Mouse (Mus musculus) ES-Bruce4 (cell line): ENCODE data around the gene Slc38a9. TPM values are rescaled to one million over a fixed set of nuclear protein-coding genes. Genes with fewer than 3 reads are reported as not detected.

Source experiments
- H3K27ac ChIP-seq: 2 replicates; pipeline ENCODE4 v1.5.1; 2012; ENCODE audit warnings: low read length, inconsistent platforms; ENCODE audit not compliant: insufficient read depth
- H3K27me3 ChIP-seq: 2 replicates; pipeline ENCODE4 v1.6.1; 2012; ENCODE audit warnings: mild to moderate bottlenecking, low read length, inconsistent platforms; ENCODE audit not compliant: control insufficient read depth, poor library complexity, insufficient read depth, severe bottlenecking
- H3K36me3 ChIP-seq: 2 replicates; pipeline ENCODE4 v1.6.1; 2012; ENCODE audit warnings: inconsistent platforms, mild to moderate bottlenecking, low read length, moderate library complexity; ENCODE audit not compliant: control insufficient read depth, poor library complexity, insufficient read depth, severe bottlenecking
- H3K4me1 ChIP-seq: one replicate; pipeline ENCODE4 v1.8.1; 2011; ENCODE audit warnings: low read length; ENCODE audit not compliant: control insufficient read depth, insufficient read depth
- H3K4me3 ChIP-seq: 2 replicates; pipeline ENCODE4 v1.5.1; 2011; ENCODE audit warnings: low read depth, mild to moderate bottlenecking, low read length
- H3K9ac ChIP-seq: 2 replicates; pipeline ENCODE4 v1.6.1; 2012; ENCODE audit warnings: low read depth, mild to moderate bottlenecking, inconsistent platforms; ENCODE audit not compliant: poor library complexity, severe bottlenecking
- H3K9me3 ChIP-seq: replicated peaks from 2 replicates; pipeline ENCODE4 v1.6.1; 2012; ENCODE audit warnings: mild to moderate bottlenecking, low read length, inconsistent platforms; ENCODE audit not compliant: control insufficient read depth, poor library complexity, insufficient read depth, severe bottlenecking
- CTCF ChIP-seq: IDR thresholded peaks from one replicate; pipeline ENCODE4 v1.8.1; 2011; ENCODE audit warnings: low read depth, low read length
- EP300 ChIP-seq: IDR thresholded peaks from 2 replicates; pipeline ENCODE4 v1.6.1; 2011; ENCODE audit warnings: low read depth, low read length; ENCODE audit not compliant: insufficient read depth
- POLR2A ChIP-seq: IDR thresholded peaks from one replicate; pipeline ENCODE4 v1.8.1; 2011; ENCODE audit warnings: low read length; ENCODE audit not compliant: insufficient read depth
- polyA plus RNA-seq: library from polyadenylated mRNA; stranded (reverse); fragments of >200 nt; gene quantifications from 2 replicates; pipeline ENCODE4 v1.2.4, GENCODE M21; 2011; ENCODE audit warnings: low read depth; ENCODE audit not compliant: missing spikeins, insufficient read depth, insufficient read length

Slc38a9 gene
- polyA plus RNA-seq, 1 experiment, result 16.9 TPM

DNA sequence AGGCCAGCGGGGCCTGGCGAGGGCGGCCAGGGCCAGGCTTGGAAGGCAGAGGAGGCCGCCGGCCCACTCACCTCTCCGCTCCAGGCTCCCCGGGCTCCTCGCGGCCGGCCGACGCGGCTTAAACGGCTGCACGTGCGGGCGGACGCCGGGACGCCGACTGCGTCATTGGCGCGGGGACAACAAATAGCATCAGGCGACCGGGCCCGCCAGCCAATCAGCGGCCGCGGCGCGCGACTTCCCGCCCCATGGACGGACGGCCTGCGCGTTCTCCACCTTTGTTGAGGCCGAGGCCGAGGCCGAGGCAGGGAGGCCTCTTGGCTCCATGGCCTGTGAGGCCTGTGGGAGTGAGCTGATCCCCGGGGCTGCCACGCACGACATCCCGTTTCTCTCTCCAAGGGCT, 8.3 kb upstream of the Slc38a9 start, which contains the start of gene Ddx4:
TSS of gene Ddx4 (minus strand) at position 271 of the 400 bp plus-strand sequence.
- TF ChIP-seq POLR2A, result no peak
- TF ChIP-seq EP300, result no peak
- TF ChIP-seq CTCF, result no peak
- peaks cover 8% of the 10 kb centered on the region; the same call in 1 of the 2 replicates for H3K27me3 ChIP-seq
- H3K9ac ChIP-seq, result peak within 1 kb of the TSS; percentile 24; the same call in 1 of the 2 replicates
- no peak within 1 kb of the TSS for H3K27ac ChIP-seq
- no peaks in the 10 kb centered on the region for H3K36me3 ChIP-seq
- H3K9me3 ChIP-seq, result peaks cover 9% of the 10 kb centered on the region
- no peaks in the 10 kb centered on the region for H3K4me1 ChIP-seq
- H3K4me3 ChIP-seq, result peak within 1 kb of the TSS; percentile 52

DNA sequence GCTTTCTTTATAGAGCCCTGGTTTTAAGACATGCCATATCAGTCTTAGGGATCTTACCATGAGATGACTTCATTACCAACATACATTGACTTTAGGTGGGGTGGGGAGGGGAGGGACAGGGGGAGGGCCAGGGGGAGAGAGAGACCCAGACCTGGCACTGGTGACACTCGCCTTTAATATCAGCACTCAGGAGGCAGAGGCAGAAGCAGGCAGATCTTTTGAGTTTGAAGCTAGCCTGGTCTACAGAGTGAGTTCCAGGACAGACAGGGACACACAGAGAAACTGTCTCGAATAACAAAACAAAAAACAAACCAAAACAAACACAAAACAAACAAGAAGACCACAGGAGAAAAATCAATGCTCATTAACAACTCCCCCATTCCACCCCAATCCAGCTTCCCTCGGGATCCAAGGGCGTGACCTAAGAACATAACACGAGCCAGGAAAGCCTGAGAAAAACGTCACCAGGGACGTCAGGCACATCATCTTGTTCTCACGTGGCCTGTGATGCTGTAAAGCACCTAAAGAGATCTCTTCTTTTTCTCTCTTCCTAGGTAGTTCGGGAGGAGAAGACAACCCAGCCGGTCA, 471 bp upstream of the Slc38a9 start:
- no peaks in the 10 kb centered on the region for H3K9me3 ChIP-seq
- H3K27me3 ChIP-seq, result no peaks in the 10 kb centered on the region
- H3K27ac ChIP-seq, result no peak overlapping the region
- no peaks in the 10 kb centered on the region for H3K36me3 ChIP-seq
- H3K4me3 ChIP-seq, result peak overlapping the region; percentile 97
- H3K9ac ChIP-seq, result peak overlapping the region; percentile 39
- TF ChIP-seq EP300 (no peak), POLR2A (no peak)
- H3K4me1 ChIP-seq, result no peaks in the 10 kb centered on the region

DNA sequence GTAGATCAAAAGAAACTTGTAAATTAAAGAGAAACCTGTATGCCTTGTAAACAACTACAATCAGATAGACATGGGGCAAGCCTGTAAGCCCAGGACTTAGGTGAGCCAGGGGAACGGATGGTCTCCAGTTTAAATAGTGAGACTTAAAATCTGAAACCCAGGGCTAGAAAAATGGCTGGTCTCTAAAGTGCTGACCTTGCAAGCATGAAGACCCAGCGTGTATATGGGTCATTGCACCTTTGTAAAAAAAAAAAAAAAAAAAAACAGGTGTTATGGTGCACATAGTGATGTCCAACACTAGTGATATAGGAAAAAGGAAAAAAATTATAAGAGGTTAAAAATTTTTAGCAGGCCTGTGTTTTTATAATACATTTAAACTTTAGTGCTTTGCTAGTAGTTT, 1.1 kb downstream of the Slc38a9 start:
- H3K27me3 ChIP-seq, result no peaks in the 10 kb centered on the region

DNA sequence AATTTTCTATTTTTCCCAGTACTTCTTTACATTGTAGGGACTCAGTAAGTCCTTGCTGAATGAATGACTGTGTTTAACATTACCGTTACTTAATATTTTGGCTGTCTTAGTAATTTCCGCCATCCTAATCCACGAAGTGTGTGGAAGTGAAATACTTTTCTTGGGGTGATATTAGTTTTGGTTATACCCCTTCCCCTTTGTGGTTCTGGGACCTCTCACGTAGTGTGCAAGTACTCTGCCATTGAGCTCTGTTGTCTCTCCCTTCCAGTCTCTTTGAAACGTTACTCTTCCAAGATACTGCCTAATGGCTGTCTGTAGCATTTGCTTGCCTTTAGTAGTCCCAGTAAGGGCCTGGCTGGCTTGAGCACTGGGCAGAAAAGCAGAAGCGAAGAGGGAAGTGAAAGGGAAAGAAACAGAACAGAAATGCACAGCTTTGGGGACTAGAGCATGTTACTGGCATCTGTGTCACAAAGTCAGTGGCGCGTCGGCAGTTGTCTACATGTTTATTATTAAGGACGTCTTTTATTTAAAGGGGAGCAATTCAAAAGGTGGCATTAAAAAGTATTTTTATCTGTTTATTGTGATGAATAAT, 6.0 kb downstream of the Slc38a9 start:
- H3K27me3 ChIP-seq, result no peaks in the 10 kb centered on the region
- TF ChIP-seq POLR2A (no peak), CTCF (no peak), EP300 (no peak)
- H3K36me3 ChIP-seq, result no peaks in the 10 kb centered on the region

More for the DNA sequence above, 1.1 kb downstream of the Slc38a9 start:
- Histone ChIP-seq H3K4me3 (no peak overlapping the region), H3K9ac (no peak overlapping the region), H3K27ac (no peak overlapping the region), H3K4me1 (no peaks in the 10 kb centered on the region), H3K36me3 (no peaks in the 10 kb centered on the region), H3K9me3 (no peaks in the 10 kb centered on the region)
- TF ChIP-seq POLR2A (no peak), CTCF (no peak), EP300 (no peak)

DNA sequence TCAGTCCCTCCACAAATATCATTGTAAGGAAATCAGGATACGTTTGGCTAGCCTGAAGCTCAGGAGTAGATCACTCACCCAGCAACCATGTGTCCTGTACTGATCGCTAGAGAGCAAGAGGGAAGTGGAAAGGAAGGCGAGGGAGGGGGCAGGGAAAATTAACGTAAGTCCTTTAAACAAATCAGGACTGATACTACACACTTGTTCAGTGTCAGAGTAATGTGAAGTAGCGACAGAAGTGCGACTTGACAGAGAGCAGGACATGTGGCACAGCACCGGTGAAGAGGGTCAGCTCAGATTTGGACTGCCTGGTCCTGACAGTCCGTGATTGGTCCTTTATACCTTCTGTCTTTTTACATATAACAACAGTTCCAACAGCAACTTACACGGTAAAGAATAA, 6.7 kb downstream of the Slc38a9 start:
- TF ChIP-seq EP300 (no peak), POLR2A (no peak), CTCF (no peak)
- Histone ChIP-seq H3K9ac (no peak overlapping the region), H3K9me3 (no peaks in the 10 kb centered on the region), H3K36me3 (no peaks in the 10 kb centered on the region), H3K4me3 (no peak overlapping the region), H3K27me3 (no peaks in the 10 kb centered on the region), H3K4me1 (no peaks in the 10 kb centered on the region), H3K27ac (no peak overlapping the region)

More for the DNA sequence above, 6.0 kb downstream of the Slc38a9 start:
- Histone ChIP-seq H3K4me3 (no peak overlapping the region), H3K27ac (no peak overlapping the region), H3K9me3 (no peaks in the 10 kb centered on the region), H3K4me1 (no peaks in the 10 kb centered on the region), H3K9ac (no peak overlapping the region)

DNA sequence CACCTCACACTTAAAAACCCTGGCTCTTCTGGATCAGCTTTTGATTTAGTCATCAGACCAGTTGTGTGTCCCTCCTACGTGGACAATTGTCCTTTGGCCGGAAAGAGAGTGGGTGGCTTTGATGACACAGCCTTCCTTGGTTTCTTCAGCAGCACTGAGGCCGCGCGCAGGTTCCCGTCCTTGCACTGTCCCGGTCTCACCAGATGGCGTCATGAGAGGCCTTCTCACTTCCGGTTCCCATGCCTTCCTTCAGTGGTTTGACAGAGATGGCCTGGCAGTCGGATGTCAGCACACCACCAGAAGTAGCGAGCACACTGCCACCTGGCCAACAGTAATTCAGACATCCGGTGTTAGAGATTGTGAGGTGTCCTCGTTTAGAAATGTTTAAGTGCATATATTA, 11.2 kb downstream of the Slc38a9 start:
- H3K4me3 ChIP-seq, result no peak overlapping the region
- no peak for TF ChIP-seq EP300
- TF ChIP-seq CTCF, result peak; percentile 39
- TF ChIP-seq POLR2A, result no peak

More for the DNA sequence above, 11.2 kb downstream of the Slc38a9 start:
- Histone ChIP-seq H3K9ac (no peak overlapping the region), H3K9me3 (no peaks in the 10 kb centered on the region), H3K27me3 (no peaks in the 10 kb centered on the region), H3K4me1 (no peaks in the 10 kb centered on the region), H3K36me3 (no peaks in the 10 kb centered on the region), H3K27ac (no peak overlapping the region)
